Mouse (Mus musculus) heart, postnatal 14 days (tissue): ENCODE results near the gene Cacfd1. TPM values are rescaled to one million over a fixed set of nuclear protein-coding genes. Genes with fewer than 3 reads are reported as not detected.
A peak's percentile ranks its signal among the peaks of the same experiment; 100 is the strongest.

Source experiments
- DNase-seq, 2 experiments: peaks; one replicate each; pipeline ENCODE4 v3.0.0; 2021 to 2022
- intact Hi-C: fragments of 180-260 bp; cut with DNase I; formaldehyde crosslinking; loops from one replicate; pipeline ENCODE4 v1.15.1; 2025
- total RNA-seq, 2 experiments: library from RNA; stranded (reverse); gene quantifications; 2 replicates each; pipeline ENCODE4 v1.2.3; 2021

The Cacfd1 gene
- total RNA-seq, 2 experiments from 2014 or later: 32.4 to 37.2 TPM

- intact Hi-C loops: loop anchor here (5.0 kb wide), 1 partner anchor 118 kb away; no protein-coding TSS in a partner anchor
- DNase-seq: no peak
Measured at GRCm38 (mm10) chr2:27025545-27025944, 15.8 kb downstream of the Cacfd1 start.

GRCm38 (mm10) chr2:27026332-27026731, 16.6 kb downstream of the Cacfd1 start:
- intact Hi-C loops: loop anchor here (5.0 kb wide), 1 partner anchor 119 kb away; no protein-coding TSS in a partner anchor
- no peak for DNase-seq

GRCm38 (mm10) chr2:27026857-27027617, 17.3 kb downstream of the Cacfd1 start:
- intact Hi-C loops: loop anchor here (5.0 kb wide), 1 partner anchor 120 kb away; no protein-coding TSS in a partner anchor
- DNase-seq: no peak

GRCm38 (mm10) chr2:27027618-27028436, 18.1 kb downstream of the Cacfd1 start, which contains the start of gene Slc2a6:
Gene Slc2a6, minus strand, starts transcription at chr2:27027998.
- intact Hi-C loops: loop anchor here (5.0 kb wide), 1 partner anchor 121 kb away; no protein-coding TSS in a partner anchor

GRCm38 (mm10) chr2:27028437-27029015, 18.8 kb downstream of the Cacfd1 start:
- no peak for DNase-seq
- intact Hi-C loops: loop anchor here (5.0 kb wide), 1 partner anchor 121 kb away; no protein-coding TSS in a partner anchor

More at GRCm38 (mm10) chr2:27027618-27028436, 18.1 kb downstream of the Cacfd1 start, which contains the start of gene Slc2a6:
- DNase-seq: peak; percentile 85

GRCm38 (mm10) chr2:27032361-27032760, 22.6 kb downstream of the Cacfd1 start:
- intact Hi-C loops: no loop called here

GRCm38 (mm10) chr2:27036003-27036402, 26.3 kb downstream of the Cacfd1 start:
- intact Hi-C loops: no loop called here
- DNase-seq: no peak

More at GRCm38 (mm10) chr2:27032361-27032760, 22.6 kb downstream of the Cacfd1 start:
- DNase-seq: no peak

GRCm38 (mm10) chr2:27037008-27037407, 27.3 kb downstream of the Cacfd1 start:
- no peak for DNase-seq
- intact Hi-C loops: no loop called here

GRCm38 (mm10) chr2:27038596-27038995, 28.9 kb downstream of the Cacfd1 start:
- DNase-seq: peak; percentile 70 to 87
- intact Hi-C loops: loop anchor here (1.0 to 2.0 kb wide), 4 partner anchors 22 to 391 kb away; no protein-coding TSS in a partner anchor

- intact Hi-C loops: loop anchor here (2.0 kb wide), 2 partner anchors 22 to 192 kb away; no protein-coding TSS in a partner anchor
- DNase-seq: no peak
Measured at GRCm38 (mm10) chr2:27039286-27039685, 29.6 kb downstream of the Cacfd1 start.

GRCm38 (mm10) chr2:27042131-27042844, 32.6 kb downstream of the Cacfd1 start:
- intact Hi-C loops: loop anchor here (2.0 to 5.0 kb wide), 2 partner anchors 35 to 77 kb away; partner anchors contain the start of gene Adamtsl2
- DNase-seq: no peak

GRCm38 (mm10) chr2:27043461-27043860, 33.7 kb downstream of the Cacfd1 start:
- intact Hi-C loops: loop anchor here (1.0 to 5.0 kb wide), 3 partner anchors 34 to 192 kb away; partner anchors contain the start of gene Adamtsl2
- peak; percentile 91 to 95 for DNase-seq

- DNase-seq: peak; percentile 44 to 57
- intact Hi-C loops: loop anchor here (5.0 kb wide), 1 partner anchor 33 kb away; the partner anchor contains the start of gene Adamtsl2
Measured at GRCm38 (mm10) chr2:27044166-27044565, 34.4 kb downstream of the Cacfd1 start.

- peak in 1 of 2 experiments; percentile 40 for DNase-seq
- intact Hi-C loops: loop anchor here (5.0 kb wide), 2 partner anchors 33 to 43 kb away; partner anchors contain the start of gene Adamtsl2
Measured at GRCm38 (mm10) chr2:27044641-27045040, 34.9 kb downstream of the Cacfd1 start.

GRCm38 (mm10) chr2:27045979-27046770, 36.4 kb downstream of the Cacfd1 start:
- DNase-seq: peak; percentile 89 to 90
- intact Hi-C loops: loop anchor here (5.0 kb wide), 1 partner anchor 41 kb away; no protein-coding TSS in a partner anchor

GRCm38 (mm10) chr2:27049408-27049807, 39.7 kb downstream of the Cacfd1 start:
- no peak for DNase-seq
- intact Hi-C loops: loop anchor here (5.0 kb wide), 1 partner anchor 38 kb away; no protein-coding TSS in a partner anchor

GRCm38 (mm10) chr2:27058251-27058650, 48.5 kb downstream of the Cacfd1 start:
- intact Hi-C loops: no loop called here
- no peak for DNase-seq

GRCm38 (mm10) chr2:27058751-27059150, 49.0 kb downstream of the Cacfd1 start:
- intact Hi-C loops: no loop called here
- no peak for DNase-seq
